ENCODE assay signal across 28 mouse cellular contexts in genomic region chr6:65725677-65726076, GRCm38 (mm10). TPM values are rescaled to one million over a fixed set of nuclear protein-coding genes. Genes with fewer than 3 reads are reported as not detected.
A peak's percentile ranks its signal among the peaks of the same experiment; 100 is the strongest.
DNase-seq lines count a peak whose midpoint lies in the region; ATAC-seq and TF ChIP-seq lines count a peak whose summit lies in the region.
"Had no signal": no experiment of that assay in that cellular context is flagged by ENCODE, and none has a peak within 500 bp of the region (broad histone marks: within the 10 kb centered on the region; RNA-seq: fewer than 3 reads in every experiment).

No protein-coding gene starts in this region.

- H3K27me3 ChIP-seq in hindbrain, embryonic 13.5 days, result no peaks in the 10 kb centered on the region
- no peaks in the 10 kb centered on the region for H3K27me3 ChIP-seq in hindbrain, embryonic 11.5 days (ENCODE audit: control insufficient read depth, insufficient read depth, low read length)
- no peaks in the 10 kb centered on the region for H3K27me3 ChIP-seq in forebrain, embryonic 12.5 days
- no peaks in the 10 kb centered on the region for H3K27me3 ChIP-seq in forebrain, postnatal 0 days (ENCODE audit: insufficient read depth, low read length)
- H3K27me3 ChIP-seq: hindbrain, embryonic 15.5 days; intestine, embryonic 15.5 days; neural tube, embryonic 13.5 days had no signal

- no peak overlapping the region for H3K27ac ChIP-seq in hindbrain, embryonic 13.5 days
- H3K27ac ChIP-seq in hindbrain, embryonic 11.5 days (ENCODE audit: low read depth, low read length), result no peak overlapping the region
- no peak overlapping the region for H3K27ac ChIP-seq in forebrain, embryonic 12.5 days
- no peak overlapping the region for H3K27ac ChIP-seq in forebrain, postnatal 0 days (ENCODE audit: low read depth, low read length)
- H3K27ac ChIP-seq: hindbrain, embryonic 15.5 days; intestine, embryonic 15.5 days; liver, embryonic 14.5 days; midbrain, embryonic 10.5 days; neural tube, embryonic 13.5 days had no signal

- WGBS in hindbrain, embryonic 13.5 days, result 38% methylated on average over 2 of the region's 2 CpGs
- 55% methylated on average over 2 of the region's 2 CpGs for WGBS in hindbrain, embryonic 11.5 days
- 30% methylated on average over 2 of the region's 2 CpGs for WGBS in forebrain, embryonic 12.5 days
- WGBS in forebrain, postnatal 0 days, result 12% methylated on average over 2 of the region's 2 CpGs

- no peaks in the 10 kb centered on the region for H3K36me3 ChIP-seq in hindbrain, embryonic 13.5 days
- no peaks in the 10 kb centered on the region for H3K36me3 ChIP-seq in hindbrain, embryonic 11.5 days (ENCODE audit: control insufficient read depth, insufficient read depth, low read length)
- no peaks in the 10 kb centered on the region for H3K36me3 ChIP-seq in forebrain, embryonic 12.5 days (replicated peaks)
- no peaks in the 10 kb centered on the region for H3K36me3 ChIP-seq in forebrain, postnatal 0 days (ENCODE audit: insufficient read depth)
- H3K36me3 ChIP-seq: hindbrain, embryonic 15.5 days; intestine, embryonic 15.5 days; midbrain, embryonic 10.5 days; neural tube, embryonic 13.5 days had no signal

- no peaks in the 10 kb centered on the region for H3K9me3 ChIP-seq in hindbrain, embryonic 13.5 days
- H3K9me3 ChIP-seq in hindbrain, embryonic 11.5 days (ENCODE audit: control insufficient read depth, low read length), result no peaks in the 10 kb centered on the region
- no peaks in the 10 kb centered on the region for H3K9me3 ChIP-seq in forebrain, embryonic 12.5 days
- H3K9me3 ChIP-seq in forebrain, postnatal 0 days (ENCODE audit: low read length), result no peaks in the 10 kb centered on the region
- H3K9me3 ChIP-seq: hindbrain, embryonic 15.5 days; intestine, embryonic 15.5 days; midbrain, embryonic 10.5 days; neural tube, embryonic 13.5 days had no signal

- H3K9ac ChIP-seq in hindbrain, embryonic 13.5 days, result no peak overlapping the region
- no peak overlapping the region for H3K9ac ChIP-seq in hindbrain, embryonic 11.5 days (ENCODE audit: low read depth, low read length)
- no peak overlapping the region for H3K9ac ChIP-seq in forebrain, embryonic 12.5 days
- no peak overlapping the region for H3K9ac ChIP-seq in forebrain, postnatal 0 days
- H3K9ac ChIP-seq: hindbrain, embryonic 15.5 days; intestine, embryonic 15.5 days; liver, embryonic 14.5 days; lung, embryonic 14.5 days; neural tube, embryonic 13.5 days had no signal

- H3K4me1 ChIP-seq in hindbrain, embryonic 13.5 days (replicated peaks), result no peaks in the 10 kb centered on the region
- no peaks in the 10 kb centered on the region for H3K4me1 ChIP-seq in hindbrain, embryonic 11.5 days (replicated peaks; ENCODE audit: control insufficient read depth, insufficient read depth, low read length)
- H3K4me1 ChIP-seq in forebrain, embryonic 12.5 days, result no peaks in the 10 kb centered on the region
- H3K4me1 ChIP-seq in forebrain, postnatal 0 days (ENCODE audit: insufficient read depth), result no peaks in the 10 kb centered on the region
- H3K4me1 ChIP-seq: hindbrain, embryonic 15.5 days; intestine, embryonic 15.5 days; midbrain, embryonic 10.5 days; neural tube, embryonic 13.5 days had no signal

- no peak for DNase-seq in hindbrain, embryonic 11.5 days (ENCODE audit: low spot score)
- peak; percentile 82 for DNase-seq in Muller cell, postnatal 12 days (ENCODE audit: inconsistent ontology term)
- peak; percentile 7 for DNase-seq in forebrain, postnatal 0 days
- DNase-seq in lung, postnatal 36 days, result no peak
- no peak for DNase-seq in left cerebral cortex, adult 11 months (ENCODE audit: low spot score)
- no peak for DNase-seq in frontal cortex, postnatal 36 days (ENCODE audit: low spot score in 2 of 2)
- DNase-seq: adrenal gland, postnatal 25 days; cerebellum, adult 2 months; cerebellum, postnatal 14 days; gastrocnemius, postnatal 14 days; heart, postnatal 14 days; kidney, adult 2 months; kidney, postnatal 10 days; layer of hippocampus, adult 9-11 months; liver; lung, embryonic 14.5 days; lung, postnatal 14 days; thymus, postnatal 4 days had no signal

- no peak for TF ChIP-seq CTCF in forebrain, postnatal 0 days (IDR thresholded peaks at IDR 0.05; ENCODE audit: low read depth)

- ATAC-seq in hindbrain, embryonic 13.5 days (ENCODE audit: low FRiP score), result peak; percentile 36; the same call in 1 of the 2 replicates
- ATAC-seq in hindbrain, embryonic 11.5 days (ENCODE audit: low FRiP score), result no peak
- peak; percentile 51; the same call in 1 of the 2 replicates for ATAC-seq in forebrain, embryonic 12.5 days (ENCODE audit: low FRiP score)
- ATAC-seq in forebrain, postnatal 0 days, result no peak
- ATAC-seq: intestine, embryonic 15.5 days; midbrain, embryonic 16.5 days had no signal

- H3K4me3 ChIP-seq in hindbrain, embryonic 13.5 days, result no peak overlapping the region
- no peak overlapping the region for H3K4me3 ChIP-seq in hindbrain, embryonic 11.5 days (ENCODE audit: low read depth, low read length)
- no peak overlapping the region for H3K4me3 ChIP-seq in forebrain, embryonic 12.5 days (replicated peaks)
- H3K4me3 ChIP-seq in forebrain, postnatal 0 days (ENCODE audit: low read depth, low read length), result no peak overlapping the region
- H3K4me3 ChIP-seq: hindbrain, embryonic 15.5 days; intestine, embryonic 15.5 days; midbrain, embryonic 10.5 days; myocyte; neural tube, embryonic 13.5 days had no signal

- no peak overlapping the region for H3K4me2 ChIP-seq in hindbrain, embryonic 13.5 days
- H3K4me2 ChIP-seq in hindbrain, embryonic 11.5 days (replicated peaks; ENCODE audit: low read depth, low read length), result no peak overlapping the region
- no peak overlapping the region for H3K4me2 ChIP-seq in forebrain, embryonic 12.5 days
- no peak overlapping the region for H3K4me2 ChIP-seq in forebrain, postnatal 0 days (ENCODE audit: low read depth)
- H3K4me2 ChIP-seq: hindbrain, embryonic 15.5 days; intestine, embryonic 15.5 days; lung, embryonic 14.5 days; neural tube, embryonic 13.5 days had no signal

RNA-seq across cellular contexts. Expression of gene Prdm5, which starts 53.1 kb away (rescaled TPM):
- polyA plus RNA-seq in hindbrain, embryonic 13.5 days (2015; fragmentation: Nextera tagmentation; extraction: Ambion mirVana), result 8.4 and 9.0 TPM in 2 replicates
- polyA plus RNA-seq in hindbrain, embryonic 11.5 days (2014; fragmentation: Nextera tagmentation; extraction: Ambion mirVana), result 16.2 and 16.4 TPM in 2 replicates
- 11.9 and 13.2 TPM in 2 replicates for polyA plus RNA-seq in forebrain, embryonic 12.5 days (2016; fragmentation: Nextera tagmentation; extraction: Ambion mirVana)
- 6.5 and 8.7 TPM in 2 replicates for total RNA-seq in forebrain, postnatal 0 days (2014; rRNA removed)
- 2.6 and 3.6 TPM in 2 replicates for polyA plus RNA-seq in forebrain, postnatal 0 days (2015; fragmentation: Nextera tagmentation; extraction: Ambion mirVana)
- total RNA-seq: MEL had no signal

RNA-seq across cellular contexts. Expression of gene Ndnf, which starts 54.3 kb away (rescaled TPM):
- 8.3 and 11.5 TPM in 2 replicates for polyA plus RNA-seq in hindbrain, embryonic 13.5 days (2015; fragmentation: Nextera tagmentation; extraction: Ambion mirVana)
- 19.3 and 21.7 TPM in 2 replicates for polyA plus RNA-seq in hindbrain, embryonic 11.5 days (2014; fragmentation: Nextera tagmentation; extraction: Ambion mirVana)
- polyA plus RNA-seq in forebrain, embryonic 12.5 days (2016; fragmentation: Nextera tagmentation; extraction: Ambion mirVana), result 4.7 and 5.9 TPM in 2 replicates
- 15.8 and 24.2 TPM in 2 replicates for total RNA-seq in forebrain, postnatal 0 days (2014; rRNA removed)
- 5.5 and 6.1 TPM in 2 replicates for polyA plus RNA-seq in forebrain, postnatal 0 days (2015; fragmentation: Nextera tagmentation; extraction: Ambion mirVana)
- total RNA-seq: MEL had no signal

Comparison
In these comparisons a context has a peak if more than half of its experiments do, and no peak if none do; other contexts are left out.
1. ATAC-seq: peak in hindbrain, embryonic 13.5 days (single experiment) and forebrain, embryonic 12.5 days (single experiment); none in hindbrain, embryonic 11.5 days (single experiment) and forebrain, postnatal 0 days (single experiment).
2. DNase-seq: peak in Muller cell, postnatal 12 days (single experiment) and forebrain, postnatal 0 days (single experiment); none in hindbrain, embryonic 11.5 days (single experiment), lung, postnatal 36 days (single experiment), left cerebral cortex, adult 11 months (single experiment) and frontal cortex, postnatal 36 days (0 of 2).